Mouse (Mus musculus) testis, adult 2 months (tissue): ENCODE data around the gene Pif1. TPM values are rescaled to one million over a fixed set of nuclear protein-coding genes. Genes with fewer than 3 reads are reported as not detected.

ENCODE experiments used
- H3K27ac ChIP-seq: fragments of 200-500 bp; 2 replicates; pipeline ENCODE4 v1.5.1; 2012; ENCODE audit warnings: low read depth, low read length; ENCODE audit not compliant: control insufficient read depth, insufficient read depth
- H3K27me3 ChIP-seq: fragments of 200-500 bp; 2 replicates; pipeline ENCODE4 v1.6.1; 2012; ENCODE audit warnings: mild to moderate bottlenecking, low read length, moderate library complexity; ENCODE audit not compliant: control insufficient read depth, insufficient read depth
- H3K36me3 ChIP-seq: fragments of 200-500 bp; 2 replicates; pipeline ENCODE4 v1.6.1; 2012; ENCODE audit warnings: mild to moderate bottlenecking, low read length; ENCODE audit not compliant: control insufficient read depth, insufficient read depth
- H3K4me1 ChIP-seq: fragments of 200-500 bp; 2 replicates; pipeline ENCODE4 v1.6.1; 2012; ENCODE audit warnings: low read length; ENCODE audit not compliant: control insufficient read depth, insufficient read depth
- H3K4me3 ChIP-seq: fragments of 200-500 bp; 2 replicates; pipeline ENCODE4 v1.5.1; 2012; ENCODE audit warnings: low read depth, mild to moderate bottlenecking, low read length, moderate library complexity, mixed read lengths; ENCODE audit not compliant: control insufficient read depth
- CTCF ChIP-seq: fragments of 200-500 bp; IDR thresholded peaks from 2 replicates; pipeline ENCODE4 v1.5.1; 2012; ENCODE audit warnings: low read depth, mild to moderate bottlenecking, inconsistent platforms, low read length, moderate library complexity; ENCODE audit not compliant: control insufficient read depth, insufficient read depth, insufficient replicate concordance
- POLR2A ChIP-seq: fragments of 200-500 bp; IDR thresholded peaks from 2 replicates; pipeline ENCODE4 v1.6.1; 2012; ENCODE audit warnings: low read depth, mild to moderate bottlenecking, inconsistent platforms, low read length, moderate library complexity; ENCODE audit not compliant: control insufficient read depth
- polyA plus RNA-seq: library from polyadenylated mRNA; depleted of rRNA; stranded (reverse); fragments of >200 nt; gene quantifications from 2 replicates; pipeline ENCODE4 v1.2.3, GENCODE M21; 2012

Gene Pif1
- polyA plus RNA-seq, 1 experiment = 0.79 TPM

GRCm38 (mm10) chr9:65561016-65561415 lies 25.9 kb upstream of the Pif1 start:
- no peak overlapping the region for H3K27ac ChIP-seq
- no peaks in the 10 kb centered on the region for H3K36me3 ChIP-seq
- no peaks in the 10 kb centered on the region for H3K27me3 ChIP-seq
- no peaks in the 10 kb centered on the region; the same call in none of the 2 replicates for H3K4me1 ChIP-seq
- TF ChIP-seq POLR2A (no peak), CTCF (no peak)
- peak overlapping the region; percentile 64 for H3K4me3 ChIP-seq

- peak overlapping the region; percentile 64 for H3K4me3 ChIP-seq
- TF ChIP-seq CTCF (no peak), POLR2A (no peak)
- H3K36me3 ChIP-seq = no peaks in the 10 kb centered on the region
- no peaks in the 10 kb centered on the region for H3K27me3 ChIP-seq
- no peaks in the 10 kb centered on the region; the same call in none of the 2 replicates for H3K4me1 ChIP-seq
- peak overlapping the region; percentile 37; the same call in 1 of the 2 replicates for H3K27ac ChIP-seq
Measured at GRCm38 (mm10) chr9:65562081-65562506, 24.9 kb upstream of the Pif1 start.

- no peak overlapping the region for H3K27ac ChIP-seq
Measured at GRCm38 (mm10) chr9:65563073-65563472, 23.9 kb upstream of the Pif1 start.

GRCm38 (mm10) chr9:65564698-65565097 lies 22.3 kb upstream of the Pif1 start:
- H3K4me1 ChIP-seq = no peaks in the 10 kb centered on the region; the same call in 1 of the 2 replicates
- H3K27ac ChIP-seq = no peak overlapping the region
- no peaks in the 10 kb centered on the region for H3K36me3 ChIP-seq
- H3K4me3 ChIP-seq = no peak overlapping the region
- no peaks in the 10 kb centered on the region for H3K27me3 ChIP-seq
- TF ChIP-seq POLR2A (no peak), CTCF (no peak)

More at GRCm38 (mm10) chr9:65563073-65563472, 23.9 kb upstream of the Pif1 start:
- Histone ChIP-seq H3K36me3 (no peaks in the 10 kb centered on the region), H3K4me1 (no peaks in the 10 kb centered on the region; the same call in none of the 2 replicates), H3K4me3 (no peak overlapping the region), H3K27me3 (no peaks in the 10 kb centered on the region)
- TF ChIP-seq POLR2A = no peak
- no peak for TF ChIP-seq CTCF

- H3K4me3 ChIP-seq = no peak overlapping the region
- TF ChIP-seq CTCF = no peak
- H3K4me1 ChIP-seq = no peaks in the 10 kb centered on the region
- no peaks in the 10 kb centered on the region for H3K36me3 ChIP-seq
- no peaks in the 10 kb centered on the region for H3K27me3 ChIP-seq
- no peak overlapping the region for H3K27ac ChIP-seq
Measured at GRCm38 (mm10) chr9:65568787-65569186, 18.2 kb upstream of the Pif1 start.

- no peak overlapping the region for H3K27ac ChIP-seq
- no peaks in the 10 kb centered on the region for H3K4me1 ChIP-seq
- no peaks in the 10 kb centered on the region for H3K36me3 ChIP-seq
- H3K4me3 ChIP-seq = no peak overlapping the region
- no peaks in the 10 kb centered on the region for H3K27me3 ChIP-seq
- TF ChIP-seq POLR2A (no peak), CTCF (no peak)
Measured at GRCm38 (mm10) chr9:65569491-65569971, 17.4 kb upstream of the Pif1 start.

- Histone ChIP-seq H3K4me1 (no peaks in the 10 kb centered on the region), H3K36me3 (no peaks in the 10 kb centered on the region), H3K27ac (no peak overlapping the region), H3K4me3 (no peak overlapping the region), H3K27me3 (no peaks in the 10 kb centered on the region)
- TF ChIP-seq CTCF (no peak), POLR2A (no peak)
Measured at GRCm38 (mm10) chr9:65572837-65573236, 14.1 kb upstream of the Pif1 start.
